Mouse (Mus musculus) C3H10T1/2 (cell line): ENCODE data around the gene Itga3. TPM values are rescaled to one million over a fixed set of nuclear protein-coding genes. Genes with fewer than 3 reads are reported as not detected.

Source experiments
- polyA plus RNA-seq, 2 experiments: library from polyadenylated mRNA; unstranded; fragments of >200 nt; fragmentation: generic; extraction: Trizol; gene quantifications; one replicate each; pipeline ENCODE4 v1.2.1; 2012; ENCODE audit warnings: missing spikeins in 2 of 2

Gene Itga3
- 10 to 100 TPM; 11.2 to 14.5 TPM for polyA plus RNA-seq

DNA sequence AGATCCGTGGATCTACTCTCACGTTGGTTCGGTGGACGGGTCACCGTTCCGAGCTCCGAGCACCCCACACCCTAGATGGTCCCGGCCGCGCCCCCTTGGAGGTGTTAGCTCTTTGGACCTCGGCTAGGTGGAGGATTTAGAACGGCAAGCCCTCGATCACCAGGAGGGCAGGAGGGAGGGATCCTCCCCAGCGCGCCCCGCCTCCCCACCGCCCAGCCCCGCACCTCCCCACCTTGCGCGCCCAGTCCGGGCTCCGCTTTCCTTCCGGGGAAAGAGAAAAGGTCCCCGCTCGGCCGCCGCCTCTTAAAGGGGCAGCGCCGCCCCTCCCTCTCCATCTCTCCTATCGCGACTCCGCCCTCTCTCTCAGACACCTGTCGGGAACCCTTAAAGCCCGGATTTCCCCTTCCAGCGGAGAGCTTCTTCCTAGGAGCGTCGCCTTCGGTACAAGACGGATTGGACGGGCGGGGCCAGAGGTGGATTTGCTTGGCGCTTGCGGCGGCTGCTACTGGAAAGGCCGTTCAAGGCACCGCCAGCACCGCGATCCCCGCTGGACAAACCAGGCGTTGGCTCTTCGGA, at the start of gene Itga3:
Gene Itga3 (minus strand): TSS at position 266 of the 576 bp plus-strand sequence.

DNA sequence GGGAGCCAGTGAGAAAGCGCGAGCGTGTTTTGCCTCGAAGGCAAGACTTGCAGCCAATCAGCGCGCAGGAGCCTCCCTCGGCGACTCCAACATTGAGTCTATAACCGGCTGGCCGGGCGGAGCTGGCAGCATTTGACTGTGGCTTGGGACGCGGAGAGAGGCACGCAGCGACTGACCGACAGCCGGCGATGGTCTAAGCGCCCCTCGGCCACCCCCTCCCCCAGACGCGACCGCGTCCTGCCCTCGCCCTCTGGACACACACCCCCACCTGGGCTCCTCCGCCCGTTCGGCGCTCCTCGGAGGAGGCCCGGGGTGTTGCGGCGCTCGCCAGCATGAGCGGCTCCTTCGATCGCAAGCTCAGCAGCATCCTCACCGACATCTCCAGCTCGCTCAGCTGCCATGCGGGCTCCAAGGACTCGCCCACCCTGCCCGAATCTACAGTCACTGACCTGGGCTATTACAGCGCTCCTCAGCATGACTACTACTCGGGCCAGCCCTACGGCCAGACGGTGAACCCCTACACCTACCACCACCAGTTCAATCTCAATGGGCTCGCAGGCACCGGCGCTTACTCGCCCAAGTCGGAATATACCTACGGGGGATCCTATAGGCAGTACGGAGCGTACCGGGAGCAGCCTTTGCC, 43.5 kb upstream of the Itga3 start, which contains the start of gene Dlx3:
Gene Dlx3 (plus strand): TSS at position 130 of the 643 bp plus-strand sequence.

DNA sequence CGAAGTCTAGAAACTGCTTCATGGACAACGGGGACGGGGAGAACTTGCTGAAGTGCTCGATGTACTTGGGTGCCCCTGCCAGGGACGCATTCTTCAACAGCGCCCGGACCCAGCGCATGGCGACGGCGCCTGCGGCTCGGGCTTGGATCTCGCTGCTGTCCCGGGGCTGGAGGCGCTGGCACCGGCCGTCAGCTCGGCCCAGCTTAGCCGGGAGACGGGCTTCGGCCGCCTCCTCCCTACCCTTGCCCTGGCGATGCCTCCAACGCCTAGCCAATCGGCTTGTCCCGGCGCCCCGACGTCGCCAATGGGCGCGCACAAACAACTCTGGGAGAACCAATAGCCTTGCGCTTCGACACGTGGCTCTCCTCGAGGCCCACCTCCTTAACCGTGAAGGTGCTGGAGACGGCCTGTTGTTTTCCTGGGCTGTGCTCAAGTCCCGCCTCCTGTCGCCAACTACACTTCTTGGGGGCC, 35.4 kb downstream of the Itga3 start, which contains the start of gene Pdk2:
Gene Pdk2 (minus strand): TSS at position 216 of the 471 bp plus-strand sequence.

DNA sequence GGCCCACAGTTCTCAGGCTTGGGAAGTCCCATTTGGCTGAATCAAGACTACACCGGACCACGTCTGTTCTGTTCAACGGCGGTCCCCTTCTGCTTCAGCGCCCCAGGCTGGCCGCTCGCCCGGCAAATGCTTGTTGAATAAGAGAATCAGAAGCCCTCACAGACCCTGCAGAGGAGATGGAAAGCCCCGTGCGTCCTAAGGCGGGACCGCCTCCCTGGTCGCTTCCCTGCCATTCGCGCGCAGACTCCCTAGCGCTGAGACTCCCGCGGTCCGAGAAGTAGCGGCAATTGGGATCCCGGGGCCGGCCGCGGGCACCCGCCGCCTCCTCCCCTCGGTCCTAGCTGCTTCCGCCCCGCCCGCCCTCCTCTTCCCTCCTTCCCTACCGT, 67.0 kb downstream of the Itga3 start, which contains the start of gene Samd14:
Gene Samd14 (plus strand): TSS at position 251 of the 386 bp plus-strand sequence.

Other genes with a start within 250 kb of the Itga3 start
- 1,000 to 10,000 TPM in 1 of 2 experiments, 100 to 1,000 TPM in 1; 307 to 2,727 TPM for gene Col1a1, start 140.6 kb downstream of the Itga3 start, polyA plus RNA-seq
- gene Hils1, start 109.2 kb downstream of the Itga3 start, polyA plus RNA-seq: not detected
- 1 to 10 TPM; 2.7 to 3.4 TPM for gene Sgca, start 100.5 kb downstream of the Itga3 start, polyA plus RNA-seq
- gene Ppp1r9b, start 85.8 kb downstream of the Itga3 start, polyA plus RNA-seq: 10 to 100 TPM; 26.4 to 89.0 TPM
- gene Samd14, start 66.9 kb downstream of the Itga3 start, polyA plus RNA-seq: 10 to 100 TPM; 15.7 to 73.7 TPM
- gene Pdk2, start 35.4 kb downstream of the Itga3 start, polyA plus RNA-seq: 10 to 100 TPM in 1 of 2 experiments, 1 to 10 TPM in 1; 3.9 to 42.1 TPM
- gene Dlx3, start 43.3 kb upstream of the Itga3 start, polyA plus RNA-seq: under 1 TPM in 1 of 2 experiments, not detected in 1; 0.02 TPM
- under 1 TPM; 0.04 to 0.09 TPM for gene Dlx4, start 69.5 kb upstream of the Itga3 start, polyA plus RNA-seq
- gene Tac4, start 184.7 kb upstream of the Itga3 start, polyA plus RNA-seq: under 1 TPM in 1 of 2 experiments, not detected in 1; 0.07 TPM
- gene Kat7, start 233.4 kb upstream of the Itga3 start, polyA plus RNA-seq: 10 to 100 TPM; 26.4 to 51.4 TPM